Mouse (Mus musculus) thymus, postnatal 4 days (tissue): ENCODE data around the gene Ankrd65.

Experiments used
- DNase-seq: peaks from one replicate; pipeline ENCODE4 v3.0.0; 2021

The Ankrd65 gene

GRCm38 (mm10) chr4:155821025-155821424 lies 30.8 kb downstream of the Ankrd65 start:
- peak; percentile 65 for DNase-seq

GRCm38 (mm10) chr4:155823443-155823842 lies 33.2 kb downstream of the Ankrd65 start:
- DNase-seq, result no peak

GRCm38 (mm10) chr4:155829866-155830265 lies 39.6 kb downstream of the Ankrd65 start:
- DNase-seq, result no peak

GRCm38 (mm10) chr4:155830596-155830995 lies 40.4 kb downstream of the Ankrd65 start:
- no peak for DNase-seq

GRCm38 (mm10) chr4:155831205-155831766 lies 41.0 kb downstream of the Ankrd65 start, which contains the start of gene Aurkaip1:
TSS of gene Aurkaip1 (plus strand) at chr4:155831272.
- DNase-seq, result peak; percentile 97

- DNase-seq, result no peak
Measured at GRCm38 (mm10) chr4:155831831-155832230, 41.6 kb downstream of the Ankrd65 start.

GRCm38 (mm10) chr4:155832321-155832720 lies 42.1 kb downstream of the Ankrd65 start:
- DNase-seq, result peak; percentile 29

GRCm38 (mm10) chr4:155833234-155833633 lies 43.0 kb downstream of the Ankrd65 start:
- DNase-seq, result no peak

- peak; percentile 71 for DNase-seq
Measured at GRCm38 (mm10) chr4:155833836-155834235, 43.6 kb downstream of the Ankrd65 start.

GRCm38 (mm10) chr4:155837404-155838010 lies 47.3 kb downstream of the Ankrd65 start:
- no peak for DNase-seq

GRCm38 (mm10) chr4:155838187-155839153 lies 48.2 kb downstream of the Ankrd65 start:
- DNase-seq, result no peak

GRCm38 (mm10) chr4:155839483-155839910 lies 49.3 kb downstream of the Ankrd65 start, which contains the start of gene Mxra8:
TSS of gene Mxra8 (plus strand) at chr4:155839680.
- no peak for DNase-seq

- DNase-seq, result no peak
Measured at GRCm38 (mm10) chr4:155840076-155841002, 50.1 kb downstream of the Ankrd65 start.

- peak; percentile 75 for DNase-seq
Measured at GRCm38 (mm10) chr4:155841003-155841454, 50.8 kb downstream of the Ankrd65 start.

- DNase-seq, result no peak
Measured at GRCm38 (mm10) chr4:155841651-155842270, 51.5 kb downstream of the Ankrd65 start.

GRCm38 (mm10) chr4:155843231-155843630 lies 53.0 kb downstream of the Ankrd65 start:
- DNase-seq, result no peak

GRCm38 (mm10) chr4:155846871-155847578 lies 56.8 kb downstream of the Ankrd65 start, which contains the start of gene Dvl1:
TSS of gene Dvl1 (plus strand) at chr4:155847402.
- DNase-seq, result peak; percentile 99

- peak; percentile 73 for DNase-seq
Measured at GRCm38 (mm10) chr4:155847591-155848352, 57.5 kb downstream of the Ankrd65 start.

- DNase-seq, result peak; percentile 31
Measured at GRCm38 (mm10) chr4:155848434-155849095, 58.3 kb downstream of the Ankrd65 start.
